Mouse (Mus musculus) layer of hippocampus, adult 9-11 months (tissue): Measurements from ENCODE around the gene Sgtb.
A peak's percentile ranks its signal among the peaks of the same experiment; 100 is the strongest.

Experiments
- DNase-seq: peaks from one replicate; pipeline ENCODE4 v3.0.0; 2022

Sgtb gene

GRCm38 (mm10) chr13:104109288-104109815, at the start of gene Sgtb, which contains the start of gene Nln:
Sgtb (plus strand) TSS chr13:104109741.
Nln (minus strand) TSS chr13:104109614.
- DNase-seq = peak; percentile 88

- no peak for DNase-seq
Observed at GRCm38 (mm10) chr13:104060231-104060630, 49.3 kb upstream of the Sgtb start.

- no peak for DNase-seq
Observed at GRCm38 (mm10) chr13:104061975-104062750, 47.4 kb upstream of the Sgtb start.

GRCm38 (mm10) chr13:104063061-104063460, 46.5 kb upstream of the Sgtb start:
- no peak for DNase-seq

- no peak for DNase-seq
Observed at GRCm38 (mm10) chr13:104065649-104066347, 43.7 kb upstream of the Sgtb start.

- no peak for DNase-seq
Observed at GRCm38 (mm10) chr13:104069216-104069615, 40.3 kb upstream of the Sgtb start.

- no peak for DNase-seq
Observed at GRCm38 (mm10) chr13:104070703-104071102, 38.8 kb upstream of the Sgtb start.

GRCm38 (mm10) chr13:104072351-104072750, 37.2 kb upstream of the Sgtb start:
- no peak for DNase-seq

- no peak for DNase-seq
Observed at GRCm38 (mm10) chr13:104074230-104074629, 35.3 kb upstream of the Sgtb start.

GRCm38 (mm10) chr13:104074731-104075130, 34.8 kb upstream of the Sgtb start:
- DNase-seq = no peak

- DNase-seq = no peak
Observed at GRCm38 (mm10) chr13:104076993-104077392, 32.5 kb upstream of the Sgtb start.

- no peak for DNase-seq
Observed at GRCm38 (mm10) chr13:104082504-104082903, 27.0 kb upstream of the Sgtb start.

GRCm38 (mm10) chr13:104084600-104084999, 24.9 kb upstream of the Sgtb start:
- DNase-seq = no peak

GRCm38 (mm10) chr13:104089387-104089786, 20.2 kb upstream of the Sgtb start:
- DNase-seq = no peak

- DNase-seq = no peak
Observed at GRCm38 (mm10) chr13:104091734-104092133, 17.8 kb upstream of the Sgtb start.

GRCm38 (mm10) chr13:104094531-104095385, 14.8 kb upstream of the Sgtb start:
- no peak for DNase-seq

- DNase-seq = no peak
Observed at GRCm38 (mm10) chr13:104095955-104096354, 13.6 kb upstream of the Sgtb start.

- no peak for DNase-seq
Observed at GRCm38 (mm10) chr13:104097190-104097589, 12.4 kb upstream of the Sgtb start.

- DNase-seq = no peak
Observed at GRCm38 (mm10) chr13:104100416-104100815, 9.1 kb upstream of the Sgtb start.

GRCm38 (mm10) chr13:104101606-104102235, 7.8 kb upstream of the Sgtb start:
- DNase-seq = no peak

- no peak for DNase-seq
Observed at GRCm38 (mm10) chr13:104108651-104109287, 772 bp upstream of the Sgtb start.
